Mouse (Mus musculus): ENCODE results near the gene Gpsm3. TPM values are rescaled to one million over a fixed set of nuclear protein-coding genes. Genes with fewer than 3 reads are reported as not detected.

Gene Gpsm3
- polyA plus RNA-seq, 1 experiment, result 4.2 TPM

DNA sequence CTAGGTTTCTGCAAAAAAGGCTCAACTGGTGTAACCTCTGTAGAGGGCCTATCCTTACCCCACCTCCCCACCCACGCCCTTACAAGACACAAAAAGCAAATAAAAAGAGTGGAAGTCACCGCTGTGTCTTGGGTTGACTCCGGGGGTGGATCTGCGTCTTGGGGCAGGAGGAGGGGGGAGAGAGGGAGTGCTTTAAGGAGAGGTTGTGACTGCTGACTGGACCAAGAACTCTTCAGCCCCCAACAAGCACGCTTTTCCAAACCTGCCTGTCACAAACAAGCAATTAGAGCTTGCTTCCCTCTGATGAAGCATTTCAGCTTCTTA lies 39.0 kb downstream of the Gpsm3 start:
- peaks cover 1% of the 10 kb centered on the region for H3K4me1 ChIP-seq (ENCODE audit: control insufficient read depth, insufficient read depth, low read length)
- no peak overlapping the region for H3K27ac ChIP-seq (ENCODE audit: insufficient read depth, low read length)
- no peaks in the 10 kb centered on the region for H3K9me3 ChIP-seq (replicated peaks; ENCODE audit: control insufficient read depth, insufficient read depth, low read length, poor library complexity, severe bottlenecking)
- no peak for TF ChIP-seq EP300 (IDR thresholded peaks at IDR 0.05; ENCODE audit: insufficient read depth, low read depth, low read length)
- TF ChIP-seq CTCF (IDR thresholded peaks at IDR 0.05; ENCODE audit: low read depth, low read length), result no peak
- TF ChIP-seq POLR2A (IDR thresholded peaks at IDR 0.05; ENCODE audit: insufficient read depth, low read length), result no peak
- no peak overlapping the region for H3K9ac ChIP-seq (ENCODE audit: low read depth, poor library complexity, severe bottlenecking)
- no peak overlapping the region for H3K4me3 ChIP-seq (ENCODE audit: low read depth, low read length)
- H3K36me3 ChIP-seq (ENCODE audit: control insufficient read depth, insufficient read depth, low read length, poor library complexity, severe bottlenecking), result no peaks in the 10 kb centered on the region
- H3K27me3 ChIP-seq (ENCODE audit: control insufficient read depth, insufficient read depth, low read length, poor library complexity, severe bottlenecking), result peaks cover 4% of the 10 kb centered on the region; the same call in 1 of the 2 replicates

DNA sequence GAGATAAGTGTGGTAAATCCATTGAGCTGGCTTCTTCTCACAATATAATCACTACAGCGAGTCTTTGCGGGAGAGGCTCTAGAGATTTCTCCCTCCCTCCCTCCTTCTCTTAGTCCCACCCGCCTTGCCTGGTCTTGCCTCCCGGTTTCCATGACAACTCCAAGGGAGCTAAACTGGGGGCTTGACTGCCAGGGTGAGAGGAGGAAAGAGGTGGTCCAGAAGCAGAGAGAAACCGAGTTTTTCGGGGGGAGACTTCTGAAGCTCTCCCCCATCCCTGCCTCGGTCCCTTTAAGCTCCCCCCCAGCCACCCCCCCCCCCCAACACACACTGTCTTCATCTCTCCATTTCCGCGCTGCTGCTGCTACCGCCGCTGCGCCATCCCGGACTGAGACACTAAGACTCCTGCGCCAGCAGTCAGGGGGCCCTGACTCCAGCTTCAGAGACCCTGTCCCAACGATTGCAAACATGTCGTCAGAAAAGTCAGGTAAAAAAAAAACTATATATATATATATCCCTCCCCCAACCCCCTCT lies 39.7 kb downstream of the Gpsm3 start, which contains the start of gene Prrt1:
TSS of gene Prrt1 (plus strand) at position 313 of the 531 bp plus-strand sequence.
- peaks cover 4% of the 10 kb centered on the region; the same call in 1 of the 2 replicates for H3K27me3 ChIP-seq (ENCODE audit: control insufficient read depth, insufficient read depth, low read length, poor library complexity, severe bottlenecking)
- no peak within 1 kb of the TSS for H3K27ac ChIP-seq (ENCODE audit: insufficient read depth, low read length)
- 0 out of 2 replicates have a peak within 1 kb of the TSS, but pooled peaks have one; percentile 73 for H3K9ac ChIP-seq (ENCODE audit: low read depth, poor library complexity, severe bottlenecking)
- no peaks in the 10 kb centered on the region for H3K36me3 ChIP-seq (ENCODE audit: control insufficient read depth, insufficient read depth, low read length, poor library complexity, severe bottlenecking)
- peaks cover 1% of the 10 kb centered on the region for H3K4me1 ChIP-seq (ENCODE audit: control insufficient read depth, insufficient read depth, low read length)
- TF ChIP-seq CTCF (IDR thresholded peaks at IDR 0.05; ENCODE audit: low read depth, low read length) (no peak), POLR2A (IDR thresholded peaks at IDR 0.05; ENCODE audit: insufficient read depth, low read length) (no peak), EP300 (IDR thresholded peaks at IDR 0.05; ENCODE audit: insufficient read depth, low read depth, low read length) (no peak)
- H3K9me3 ChIP-seq (replicated peaks; ENCODE audit: control insufficient read depth, insufficient read depth, low read length, poor library complexity, severe bottlenecking), result no peaks in the 10 kb centered on the region
- H3K4me3 ChIP-seq (ENCODE audit: low read depth, low read length), result no peak within 1 kb of the TSS

DNA sequence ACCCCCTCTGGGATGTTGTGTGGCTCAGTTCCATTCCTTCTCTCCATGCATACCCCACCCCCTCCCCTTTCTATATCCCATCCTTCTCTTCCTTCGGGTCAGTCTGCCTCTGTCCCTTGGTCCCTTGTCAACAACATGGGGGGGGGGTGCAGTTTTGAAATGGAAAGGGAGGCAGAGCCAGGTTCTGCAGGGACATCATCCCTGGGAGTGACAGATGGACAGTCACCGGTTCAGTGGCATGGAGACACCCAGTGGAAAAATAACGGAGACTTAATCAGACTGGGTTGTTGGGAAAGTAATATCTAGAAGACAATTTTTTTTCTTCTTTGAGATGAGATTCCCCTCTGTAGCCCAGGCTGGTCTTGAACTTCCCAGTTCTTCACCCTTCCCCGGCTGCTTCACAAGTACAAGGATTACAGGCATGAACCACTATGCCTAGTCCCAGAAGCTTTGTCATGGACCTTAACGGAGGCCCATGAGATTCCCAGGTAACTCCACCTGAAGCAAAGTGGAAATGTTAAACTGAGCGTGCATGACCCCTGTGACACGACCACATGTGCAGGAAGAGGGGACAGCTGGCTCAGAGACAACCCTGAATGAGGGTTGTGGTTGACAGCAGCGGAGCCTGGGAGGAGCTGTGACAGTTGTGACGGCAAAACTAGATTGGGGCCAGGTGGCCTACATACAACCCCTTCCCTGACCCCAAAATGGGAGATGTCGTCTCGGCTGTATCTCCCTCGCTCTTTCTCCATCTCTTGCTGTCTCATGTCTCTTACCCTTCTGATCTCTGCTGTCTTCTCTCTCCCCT lies 40.4 kb downstream of the Gpsm3 start:
- H3K27me3 ChIP-seq (ENCODE audit: control insufficient read depth, insufficient read depth, low read length, poor library complexity, severe bottlenecking), result peaks cover 4% of the 10 kb centered on the region; the same call in 1 of the 2 replicates
- no peaks in the 10 kb centered on the region for H3K36me3 ChIP-seq (ENCODE audit: control insufficient read depth, insufficient read depth, low read length, poor library complexity, severe bottlenecking)
- peak overlapping the region; percentile 49; the same call in 1 of the 2 replicates for H3K9ac ChIP-seq (ENCODE audit: low read depth, poor library complexity, severe bottlenecking)
- H3K9me3 ChIP-seq (replicated peaks; ENCODE audit: control insufficient read depth, insufficient read depth, low read length, poor library complexity, severe bottlenecking), result no peaks in the 10 kb centered on the region
- no peak overlapping the region for H3K27ac ChIP-seq (ENCODE audit: insufficient read depth, low read length)
- no peak overlapping the region for H3K4me3 ChIP-seq (ENCODE audit: low read depth, low read length)
- H3K4me1 ChIP-seq (ENCODE audit: control insufficient read depth, insufficient read depth, low read length), result peaks cover 1% of the 10 kb centered on the region
- TF ChIP-seq EP300 (IDR thresholded peaks at IDR 0.05; ENCODE audit: insufficient read depth, low read depth, low read length) (no peak), POLR2A (IDR thresholded peaks at IDR 0.05; ENCODE audit: insufficient read depth, low read length) (no peak), CTCF (IDR thresholded peaks at IDR 0.05; ENCODE audit: low read depth, low read length) (no peak)

DNA sequence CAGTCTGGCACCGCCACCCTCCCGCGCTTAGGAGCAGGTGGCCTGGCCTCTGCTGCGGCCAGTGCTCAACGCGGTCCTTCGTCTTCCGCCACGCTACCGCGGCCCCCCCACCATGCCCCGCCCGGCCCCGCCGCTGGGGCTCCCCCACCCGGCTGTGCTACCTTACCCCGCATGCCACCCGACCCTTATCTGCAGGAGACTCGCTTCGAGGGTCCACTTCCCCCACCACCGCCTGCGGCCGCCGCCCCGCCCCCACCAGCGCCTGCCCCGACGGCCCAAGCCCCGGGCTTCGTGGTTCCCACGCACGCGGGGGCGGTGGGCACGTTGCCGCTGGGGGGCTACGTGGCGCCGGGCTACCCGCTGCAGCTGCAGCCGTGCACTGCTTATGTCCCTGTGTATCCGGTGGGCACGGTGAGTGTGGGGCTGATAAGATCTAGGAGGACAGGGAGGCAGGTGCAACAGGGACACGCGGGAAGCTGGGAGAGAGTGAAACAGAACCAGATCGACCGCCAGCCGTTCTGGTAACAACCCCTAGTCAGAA lies 41.2 kb downstream of the Gpsm3 start:
- Histone ChIP-seq H3K27me3 (ENCODE audit: control insufficient read depth, insufficient read depth, low read length, poor library complexity, severe bottlenecking) (peaks cover 4% of the 10 kb centered on the region; the same call in 1 of the 2 replicates), H3K9me3 (replicated peaks; ENCODE audit: control insufficient read depth, insufficient read depth, low read length, poor library complexity, severe bottlenecking) (no peaks in the 10 kb centered on the region), H3K4me1 (ENCODE audit: control insufficient read depth, insufficient read depth, low read length) (no peaks in the 10 kb centered on the region), H3K9ac (ENCODE audit: low read depth, poor library complexity, severe bottlenecking) (peak overlapping the region; percentile 49), H3K4me3 (ENCODE audit: low read depth, low read length) (peak overlapping the region; percentile 14; the same call in 1 of the 2 replicates), H3K27ac (ENCODE audit: insufficient read depth, low read length) (no peak overlapping the region), H3K36me3 (ENCODE audit: control insufficient read depth, insufficient read depth, low read length, poor library complexity, severe bottlenecking) (no peaks in the 10 kb centered on the region)
- TF ChIP-seq CTCF (IDR thresholded peaks at IDR 0.05; ENCODE audit: low read depth, low read length), result no peak
- no peak for TF ChIP-seq POLR2A (IDR thresholded peaks at IDR 0.05; ENCODE audit: insufficient read depth, low read length)
- no peak for TF ChIP-seq EP300 (IDR thresholded peaks at IDR 0.05; ENCODE audit: insufficient read depth, low read depth, low read length)

DNA sequence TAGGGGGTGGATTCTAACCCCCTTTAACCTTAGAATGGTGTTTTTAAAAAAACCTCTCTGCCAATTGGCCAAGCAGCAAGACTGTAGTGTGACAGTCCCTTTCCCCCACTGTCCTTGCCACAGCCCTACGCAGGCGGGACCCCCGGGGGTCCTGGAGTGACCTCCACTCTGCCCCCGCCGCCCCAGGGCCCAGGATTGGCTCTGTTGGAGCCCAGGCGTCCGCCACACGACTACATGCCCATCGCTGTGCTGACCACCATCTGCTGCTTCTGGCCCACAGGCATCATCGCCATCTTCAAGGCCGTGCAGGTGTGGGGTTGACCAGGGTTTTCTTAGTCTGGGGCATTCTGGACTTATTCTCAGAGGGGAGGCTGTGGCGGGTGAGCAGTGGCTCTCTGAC lies 42.0 kb downstream of the Gpsm3 start:
- Histone ChIP-seq H3K4me3 (ENCODE audit: low read depth, low read length) (peak overlapping the region; percentile 43), H3K36me3 (ENCODE audit: control insufficient read depth, insufficient read depth, low read length, poor library complexity, severe bottlenecking) (no peaks in the 10 kb centered on the region), H3K9ac (ENCODE audit: low read depth, poor library complexity, severe bottlenecking) (peak overlapping the region; percentile 20; the same call in 1 of the 2 replicates), H3K27me3 (ENCODE audit: control insufficient read depth, insufficient read depth, low read length, poor library complexity, severe bottlenecking) (peaks cover 4% of the 10 kb centered on the region; the same call in 1 of the 2 replicates), H3K4me1 (ENCODE audit: control insufficient read depth, insufficient read depth, low read length) (no peaks in the 10 kb centered on the region), H3K9me3 (replicated peaks; ENCODE audit: control insufficient read depth, insufficient read depth, low read length, poor library complexity, severe bottlenecking) (no peaks in the 10 kb centered on the region), H3K27ac (ENCODE audit: insufficient read depth, low read length) (no peak overlapping the region)
- TF ChIP-seq POLR2A (IDR thresholded peaks at IDR 0.05; ENCODE audit: insufficient read depth, low read length) (no peak), CTCF (IDR thresholded peaks at IDR 0.05; ENCODE audit: low read depth, low read length) (no peak), EP300 (IDR thresholded peaks at IDR 0.05; ENCODE audit: insufficient read depth, low read depth, low read length) (no peak)

Measured in ES-Bruce4 (cell line).